Mouse (Mus musculus) bone marrow, adult 2 months (tissue): ENCODE results near the gene D430042O09Rik.

ENCODE experiments used
- CTCF ChIP-seq: fragments of 200-500 bp; IDR thresholded peaks from 2 replicates; pipeline ENCODE4 v1.5.1; 2011; ENCODE audit warnings: low read length, control low read depth; ENCODE audit not compliant: control insufficient read depth, insufficient read depth
- POLR2A ChIP-seq: fragments of 200-500 bp; IDR thresholded peaks from 2 replicates; pipeline ENCODE4 v1.6.1; 2011; ENCODE audit warnings: low read depth, mild to moderate bottlenecking, control low read depth, low read length, borderline replicate concordance; ENCODE audit not compliant: control insufficient read depth

GRCm38 (mm10) chr7:125865234-125865633, 157.5 kb downstream of the D430042O09Rik start:
- no peak for TF ChIP-seq POLR2A
- no peak for TF ChIP-seq CTCF
